Mouse (Mus musculus) midbrain, embryonic 13.5 days (tissue): Measurements from ENCODE around the gene Tbc1d1. TPM values are rescaled to one million over a fixed set of nuclear protein-coding genes. Genes with fewer than 3 reads are reported as not detected.

Experiments
- ATAC-seq: fragments of 200-750 bp; cut with Nextera tagmentation; 2 replicates; pipeline ENCODE4 v1.8.0; 2017; ENCODE audit warnings: mild to moderate bottlenecking, moderate TSS enrichment, moderate library complexity
- H3K27ac ChIP-seq: fragments of 300-500 bp; sonication (generic); 2 replicates; pipeline ENCODE4 v1.5.1; 2015; ENCODE audit warnings: inconsistent platforms, mild to moderate bottlenecking, moderate library complexity
- H3K27me3 ChIP-seq: fragments of 300-500 bp; sonication (generic); 2 replicates; pipeline ENCODE4 v1.6.1; 2015; ENCODE audit warnings: mild to moderate bottlenecking, inconsistent platforms
- H3K36me3 ChIP-seq: fragments of 300-500 bp; sonication (generic); 2 replicates; pipeline ENCODE4 v1.6.1; 2015; ENCODE audit warnings: mild to moderate bottlenecking, inconsistent platforms
- H3K4me1 ChIP-seq: fragments of 300-500 bp; sonication (generic); replicated peaks from 2 replicates; pipeline ENCODE4 v1.6.1; 2015; ENCODE audit warnings: inconsistent platforms
- H3K4me2 ChIP-seq: fragments of 300-500 bp; sonication (generic); replicated peaks from 2 replicates; pipeline ENCODE4 v1.6.1; 2015; ENCODE audit warnings: moderate library complexity, mild to moderate bottlenecking, inconsistent platforms
- H3K4me3 ChIP-seq: fragments of 300-500 bp; sonication (generic); replicated peaks from 2 replicates; pipeline ENCODE4 v1.5.1; 2015; ENCODE audit warnings: mild to moderate bottlenecking, inconsistent platforms
- H3K9ac ChIP-seq: fragments of 300-500 bp; sonication (generic); replicated peaks from 2 replicates; pipeline ENCODE4 v1.6.1; 2015; ENCODE audit warnings: mild to moderate bottlenecking, inconsistent platforms
- H3K9me3 ChIP-seq: fragments of 300-500 bp; sonication (generic); 2 replicates; pipeline ENCODE4 v1.6.1; 2016; ENCODE audit warnings: mild to moderate bottlenecking, inconsistent platforms
- WGBS: fragments of 180-500 bp; shearing (Covaris S2); methylation state at CpG from one replicate; pipeline ENCODE4 v1.1.7; 2015; 5-methylcytosine and 5-hydroxymethylcytosine counted together
- polyA plus RNA-seq: library from polyadenylated mRNA; unstranded; fragments of >200 nt; fragmentation: Nextera tagmentation; extraction: Ambion mirVana; gene quantifications from 2 replicates; pipeline ENCODE4 v1.2.1, GENCODE M21; 2015

The Tbc1d1 gene
- polyA plus RNA-seq, 1 experiment from 2014 or later: 11.7 TPM

DNA sequence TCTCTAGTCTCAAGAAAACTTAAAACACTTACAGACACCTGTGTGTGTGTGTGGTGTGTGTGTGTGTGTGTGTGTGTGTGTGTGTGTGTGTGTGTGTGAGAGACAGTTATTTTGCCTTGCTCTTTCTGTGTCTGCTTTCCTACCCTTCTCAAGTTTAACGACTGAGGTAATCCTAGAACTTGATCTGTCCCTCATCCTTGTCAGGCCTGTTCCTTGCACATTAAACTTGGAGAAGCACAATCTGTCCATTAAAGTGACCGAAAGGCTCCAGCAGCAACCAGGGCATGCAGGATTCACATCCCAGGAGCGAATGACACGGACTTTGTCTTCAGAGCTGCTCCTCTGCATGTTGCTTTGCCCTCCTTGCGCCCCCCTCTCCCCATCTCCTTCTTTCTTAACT lies 6.5 kb downstream of the Tbc1d1 start:
- Histone ChIP-seq H3K9ac (no peak overlapping the region), H3K36me3 (no peaks in the 10 kb centered on the region), H3K4me2 (no peak overlapping the region), H3K4me3 (no peak overlapping the region), H3K4me1 (peaks cover 15% of the 10 kb centered on the region), H3K9me3 (no peaks in the 10 kb centered on the region), H3K27ac (no peak overlapping the region), H3K27me3 (peaks cover 42% of the 10 kb centered on the region)
- no peak for ATAC-seq
- 91% methylated on average over 5 of the region's 5 CpGs for WGBS

DNA sequence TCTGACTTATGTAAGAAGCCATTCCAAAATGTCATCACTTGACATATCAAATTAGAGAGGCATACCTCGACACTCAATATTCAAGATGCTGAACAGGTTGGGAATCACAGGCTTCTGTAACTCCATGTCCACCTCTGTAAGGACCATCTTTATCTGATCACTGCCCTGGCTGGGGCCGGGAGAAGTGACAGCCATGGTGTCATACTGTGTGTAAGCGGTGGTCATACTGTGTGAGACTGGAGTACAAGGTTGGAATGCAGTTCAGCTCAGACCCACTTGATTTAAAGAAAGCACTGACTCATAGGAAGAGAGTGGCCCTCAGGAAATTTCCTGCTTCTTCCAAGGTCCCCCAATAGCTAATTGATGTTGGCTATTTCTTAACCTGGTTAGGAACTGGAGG lies 8.3 kb downstream of the Tbc1d1 start:
- Histone ChIP-seq H3K27ac (no peak overlapping the region), H3K27me3 (peaks cover 29% of the 10 kb centered on the region), H3K4me3 (no peak overlapping the region), H3K9ac (no peak overlapping the region), H3K4me2 (no peak overlapping the region), H3K9me3 (no peaks in the 10 kb centered on the region), H3K36me3 (no peaks in the 10 kb centered on the region), H3K4me1 (peaks cover 15% of the 10 kb centered on the region)
- 93% methylated on average over 3 of the region's 3 CpGs for WGBS
- ATAC-seq: no peak

DNA sequence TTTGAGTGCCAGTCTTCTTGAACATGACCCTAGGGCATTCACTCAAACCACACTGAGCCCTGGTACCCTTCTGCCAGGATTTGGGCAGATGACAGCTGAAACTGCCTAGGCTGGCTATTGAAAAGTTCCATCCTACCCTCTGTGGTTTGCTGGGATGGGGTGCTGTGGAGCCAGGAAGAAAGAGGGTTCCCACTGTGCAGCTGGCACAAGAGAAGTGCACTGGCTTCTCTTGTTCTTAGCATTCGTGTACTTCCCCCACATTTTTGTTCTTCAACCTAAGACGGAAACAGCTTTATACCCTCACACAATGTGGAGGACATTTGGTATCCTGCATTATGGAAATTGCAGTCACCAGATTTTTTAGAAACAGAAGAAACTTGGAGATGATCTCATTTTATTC lies 9.7 kb downstream of the Tbc1d1 start:
- peaks cover 20% of the 10 kb centered on the region for H3K27me3 ChIP-seq
- WGBS: 62% methylated on average over 2 of the region's 2 CpGs
- ATAC-seq: no peak
- no peak overlapping the region for H3K9ac ChIP-seq
- H3K4me2 ChIP-seq: no peak overlapping the region
- peaks cover 6% of the 10 kb centered on the region for H3K4me1 ChIP-seq
- H3K9me3 ChIP-seq: no peaks in the 10 kb centered on the region
- no peak overlapping the region for H3K4me3 ChIP-seq
- H3K27ac ChIP-seq: no peak overlapping the region
- no peaks in the 10 kb centered on the region for H3K36me3 ChIP-seq

DNA sequence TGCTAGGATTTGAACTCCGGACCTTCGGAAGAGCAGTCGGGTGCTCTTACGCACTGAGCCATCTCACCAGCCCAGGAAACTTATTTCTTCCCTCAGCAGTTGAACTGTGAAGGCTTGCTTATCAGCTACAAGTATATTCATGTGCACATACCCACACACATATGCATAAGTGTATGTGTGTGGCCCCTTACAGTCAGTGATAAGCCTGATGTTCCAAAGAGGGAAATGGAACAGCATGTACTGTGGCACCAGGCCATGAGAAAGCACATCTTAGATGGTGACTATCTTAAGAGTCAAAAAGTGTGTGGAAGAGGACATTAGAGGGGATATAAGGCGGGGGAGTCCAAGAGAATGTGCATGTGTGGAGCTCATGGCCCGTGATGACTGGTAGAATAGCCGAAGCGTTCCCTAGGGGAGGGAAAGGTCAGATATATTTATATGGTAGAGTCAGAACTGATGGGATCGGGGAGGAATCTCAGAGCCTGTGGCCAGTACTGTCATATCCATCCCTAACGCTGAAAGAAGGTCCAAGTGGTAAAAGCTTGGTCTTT lies 13.0 kb downstream of the Tbc1d1 start:
- Histone ChIP-seq H3K4me3 (no peak overlapping the region), H3K9ac (no peak overlapping the region), H3K4me2 (no peak overlapping the region), H3K9me3 (no peaks in the 10 kb centered on the region), H3K27ac (no peak overlapping the region), H3K36me3 (no peaks in the 10 kb centered on the region), H3K4me1 (0 out of 2 replicates have a peak, but pooled peaks cover 3% of the 10 kb centered on the region), H3K27me3 (no peaks in the 10 kb centered on the region)
- ATAC-seq: no peak
- WGBS: 94% methylated on average over 10 of the region's 10 CpGs

DNA sequence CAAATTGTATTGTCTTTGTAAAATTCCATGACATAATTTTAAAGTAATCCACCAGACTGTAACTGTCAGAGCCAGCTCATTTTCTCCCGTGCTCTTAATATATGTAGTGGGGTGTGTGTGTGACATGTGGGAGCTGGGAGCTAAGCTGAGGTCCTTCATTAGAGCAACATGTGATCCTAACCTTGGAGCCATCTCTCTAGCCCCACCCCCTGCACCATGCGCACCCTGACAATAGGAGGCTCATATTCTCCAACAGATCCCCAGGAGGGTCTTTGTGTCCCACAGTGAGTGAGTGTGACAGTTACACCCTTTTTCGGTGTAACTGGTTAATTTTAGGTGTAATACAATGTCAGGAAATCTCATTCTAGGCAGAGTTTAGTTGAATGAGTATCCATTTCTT lies 16.8 kb downstream of the Tbc1d1 start:
- WGBS: 81% methylated on average over 3 of the region's 3 CpGs
- ATAC-seq: no peak
- H3K27me3 ChIP-seq: no peaks in the 10 kb centered on the region

DNA sequence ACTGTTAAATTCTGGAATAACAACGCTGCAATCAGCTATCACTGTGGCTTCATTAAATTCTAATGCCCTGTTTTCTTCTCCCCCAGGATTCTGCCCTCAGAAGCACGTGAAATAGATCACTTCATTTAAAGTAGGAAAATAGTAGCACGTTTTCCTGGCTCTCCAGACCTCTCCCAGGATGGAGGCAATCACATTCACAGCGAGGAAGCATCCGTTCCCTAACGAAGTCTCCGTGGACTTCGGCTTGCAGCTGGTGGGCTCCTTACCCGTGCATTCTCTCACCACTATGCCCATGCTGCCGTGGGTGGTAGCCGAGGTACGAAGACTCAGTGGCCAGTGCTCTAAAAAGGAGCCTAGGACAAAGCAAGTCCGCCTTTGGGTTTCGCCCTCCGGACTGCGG lies 17.2 kb downstream of the Tbc1d1 start:
- no peak overlapping the region for H3K27ac ChIP-seq
- H3K4me1 ChIP-seq: 0 out of 2 replicates have a peak, but pooled peaks cover 7% of the 10 kb centered on the region
- WGBS: 69% methylated on average over 16 of the region's 16 CpGs
- H3K4me3 ChIP-seq: no peak overlapping the region
- no peaks in the 10 kb centered on the region for H3K36me3 ChIP-seq
- no peak for ATAC-seq
- no peak overlapping the region for H3K9ac ChIP-seq
- no peak overlapping the region for H3K4me2 ChIP-seq
- no peaks in the 10 kb centered on the region for H3K27me3 ChIP-seq
- H3K9me3 ChIP-seq: no peaks in the 10 kb centered on the region

More for the DNA sequence above, 16.8 kb downstream of the Tbc1d1 start:
- H3K27ac ChIP-seq: no peak overlapping the region
- no peak overlapping the region for H3K9ac ChIP-seq
- no peak overlapping the region for H3K4me2 ChIP-seq
- H3K4me3 ChIP-seq: no peak overlapping the region
- H3K4me1 ChIP-seq: 0 out of 2 replicates have a peak, but pooled peaks cover 7% of the 10 kb centered on the region
- H3K36me3 ChIP-seq: no peaks in the 10 kb centered on the region
- no peaks in the 10 kb centered on the region for H3K9me3 ChIP-seq

DNA sequence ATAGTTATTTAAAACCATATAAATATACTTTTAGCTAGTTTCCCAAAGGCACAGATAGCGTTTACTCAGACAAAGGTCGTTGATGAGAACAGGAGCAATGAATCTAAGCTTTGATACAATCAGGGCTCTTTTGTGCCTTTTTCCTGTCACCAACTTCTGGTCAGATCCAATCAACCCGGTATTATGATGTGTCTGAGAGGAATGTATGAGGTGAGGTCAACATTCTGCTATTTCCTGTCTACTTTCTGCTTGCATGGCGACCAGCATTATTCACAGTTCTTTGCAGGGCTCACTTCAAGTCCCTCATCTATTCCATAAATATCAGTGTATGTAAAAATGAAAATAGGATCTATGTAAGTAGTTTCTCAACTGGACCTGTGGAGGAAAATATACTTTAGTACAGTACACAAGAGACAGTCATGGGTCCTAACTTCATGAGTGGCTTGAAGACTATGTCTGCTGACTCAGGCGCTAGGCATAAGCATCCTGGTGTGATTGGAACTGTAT lies 18.4 kb downstream of the Tbc1d1 start:
- no peak overlapping the region for H3K9ac ChIP-seq
- no peaks in the 10 kb centered on the region for H3K9me3 ChIP-seq
- no peaks in the 10 kb centered on the region for H3K36me3 ChIP-seq
- no peak overlapping the region for H3K4me2 ChIP-seq
- no peak for ATAC-seq
- WGBS: 85% methylated on average over 5 of the region's 5 CpGs
- H3K27ac ChIP-seq: no peak overlapping the region
- H3K27me3 ChIP-seq: no peaks in the 10 kb centered on the region
- no peak overlapping the region for H3K4me3 ChIP-seq
- 0 out of 2 replicates have a peak, but pooled peaks cover 7% of the 10 kb centered on the region for H3K4me1 ChIP-seq

DNA sequence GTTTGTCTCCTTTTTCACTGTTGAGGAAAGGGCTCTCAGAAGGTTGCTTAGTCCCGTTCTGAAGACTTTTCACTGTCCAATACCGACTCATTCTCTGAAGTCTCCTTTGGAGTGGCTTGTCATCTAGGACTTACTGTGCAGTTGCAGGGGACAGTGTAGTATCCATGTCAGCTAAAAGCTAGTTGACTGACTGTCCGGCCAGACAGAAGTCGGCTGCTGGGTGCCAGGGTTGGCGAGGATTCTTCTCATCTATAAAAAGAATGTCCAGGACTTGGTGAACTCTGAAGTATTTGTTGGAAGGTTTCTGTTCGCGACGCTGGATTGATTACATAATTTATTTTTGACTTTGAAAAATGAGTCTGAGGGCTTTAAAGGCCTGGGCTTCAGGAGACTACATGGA lies 24.4 kb downstream of the Tbc1d1 start:
- H3K27ac ChIP-seq: no peak overlapping the region
- no peak overlapping the region for H3K4me2 ChIP-seq
- 92% methylated on average over 8 of the region's 8 CpGs for WGBS
- H3K4me3 ChIP-seq: no peak overlapping the region
- no peak overlapping the region for H3K9ac ChIP-seq
- no peaks in the 10 kb centered on the region for H3K27me3 ChIP-seq
- no peaks in the 10 kb centered on the region for H3K36me3 ChIP-seq
- H3K4me1 ChIP-seq: 0 out of 2 replicates have a peak, but pooled peaks cover 2% of the 10 kb centered on the region
- no peak for ATAC-seq
- H3K9me3 ChIP-seq: no peaks in the 10 kb centered on the region

DNA sequence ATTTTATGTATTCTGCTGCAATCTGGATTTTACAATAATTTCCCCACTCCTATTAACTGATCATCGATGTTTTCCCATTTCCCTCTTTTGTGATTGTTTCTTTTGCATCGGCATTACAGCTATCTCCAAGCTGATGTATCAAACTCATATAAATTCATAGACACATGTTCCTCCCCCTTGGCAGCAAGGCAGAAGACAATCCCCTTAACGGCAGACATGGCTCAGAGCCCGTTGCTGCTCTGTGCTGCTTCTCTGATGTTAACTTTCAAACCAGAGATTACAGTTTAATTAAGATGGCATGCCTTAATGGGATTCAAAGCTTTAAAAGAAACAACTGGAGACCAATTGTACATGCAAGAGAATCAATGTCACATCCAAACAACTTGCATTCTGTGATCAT lies 27.6 kb downstream of the Tbc1d1 start:
- H3K9ac ChIP-seq: no peak overlapping the region
- no peak for ATAC-seq
- H3K27me3 ChIP-seq: no peaks in the 10 kb centered on the region
- no peak overlapping the region for H3K27ac ChIP-seq
- WGBS: 44% methylated on average over 4 of the region's 4 CpGs
- H3K4me3 ChIP-seq: no peak overlapping the region
- H3K4me1 ChIP-seq: 0 out of 2 replicates have a peak, but pooled peaks cover 2% of the 10 kb centered on the region
- H3K36me3 ChIP-seq: no peaks in the 10 kb centered on the region
- no peak overlapping the region for H3K4me2 ChIP-seq
- H3K9me3 ChIP-seq: no peaks in the 10 kb centered on the region

DNA sequence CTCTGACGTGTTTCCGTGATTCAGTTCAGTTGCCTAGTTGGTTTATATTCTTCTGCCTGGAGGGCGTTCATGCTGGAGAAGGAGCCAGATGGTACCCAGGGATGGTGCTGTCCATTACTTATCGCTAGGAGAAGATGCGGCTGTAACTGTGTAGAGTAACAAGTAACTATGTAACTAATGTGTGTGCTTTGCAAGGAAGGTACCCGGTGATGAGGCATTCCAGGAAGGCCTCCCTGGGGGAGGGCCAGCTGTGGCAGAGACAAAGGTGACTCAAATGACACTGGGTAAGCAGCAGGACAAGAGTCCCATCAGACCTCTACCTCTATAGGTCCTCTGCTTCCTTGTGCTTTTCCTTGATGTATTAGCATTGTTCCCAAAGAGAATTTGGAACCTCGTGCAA lies 29.2 kb downstream of the Tbc1d1 start:
- no peak for ATAC-seq
- H3K9me3 ChIP-seq: no peaks in the 10 kb centered on the region
- H3K36me3 ChIP-seq: no peaks in the 10 kb centered on the region
- 0 out of 2 replicates have a peak, but pooled peaks cover 2% of the 10 kb centered on the region for H3K4me1 ChIP-seq
- H3K27ac ChIP-seq: no peak overlapping the region
- 68% methylated on average over 7 of the region's 7 CpGs for WGBS
- no peaks in the 10 kb centered on the region for H3K27me3 ChIP-seq
- no peak overlapping the region for H3K9ac ChIP-seq
- H3K4me3 ChIP-seq: no peak overlapping the region
- no peak overlapping the region for H3K4me2 ChIP-seq

DNA sequence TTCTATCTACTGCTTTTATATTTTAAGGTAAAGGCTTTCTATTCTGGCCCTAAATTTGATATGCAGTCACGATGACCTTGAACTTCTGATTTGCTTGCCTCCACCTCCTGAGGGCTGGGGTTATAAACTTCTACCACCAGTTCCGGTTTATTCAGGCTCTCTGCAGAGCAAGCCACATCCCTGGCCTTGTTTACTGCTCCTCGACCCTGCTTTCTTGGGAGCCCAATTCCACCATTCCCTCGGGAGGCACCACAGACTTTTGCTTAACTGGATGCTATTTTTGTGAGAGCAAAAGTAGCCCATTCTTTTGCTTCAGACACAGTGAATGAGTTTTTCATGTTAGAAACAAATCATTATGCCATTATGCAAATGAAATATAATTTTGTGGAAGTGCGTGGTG lies 30.5 kb downstream of the Tbc1d1 start:
- Histone ChIP-seq H3K9me3 (peaks cover 8% of the 10 kb centered on the region; the same call in 1 of the 2 replicates), H3K9ac (no peak overlapping the region), H3K27me3 (no peaks in the 10 kb centered on the region), H3K36me3 (no peaks in the 10 kb centered on the region), H3K4me3 (no peak overlapping the region), H3K4me2 (no peak overlapping the region), H3K4me1 (0 out of 2 replicates have a peak, but pooled peaks cover 2% of the 10 kb centered on the region), H3K27ac (no peak overlapping the region)
- no peak for ATAC-seq
- WGBS: 72% methylated on average over 5 of the region's 5 CpGs

DNA sequence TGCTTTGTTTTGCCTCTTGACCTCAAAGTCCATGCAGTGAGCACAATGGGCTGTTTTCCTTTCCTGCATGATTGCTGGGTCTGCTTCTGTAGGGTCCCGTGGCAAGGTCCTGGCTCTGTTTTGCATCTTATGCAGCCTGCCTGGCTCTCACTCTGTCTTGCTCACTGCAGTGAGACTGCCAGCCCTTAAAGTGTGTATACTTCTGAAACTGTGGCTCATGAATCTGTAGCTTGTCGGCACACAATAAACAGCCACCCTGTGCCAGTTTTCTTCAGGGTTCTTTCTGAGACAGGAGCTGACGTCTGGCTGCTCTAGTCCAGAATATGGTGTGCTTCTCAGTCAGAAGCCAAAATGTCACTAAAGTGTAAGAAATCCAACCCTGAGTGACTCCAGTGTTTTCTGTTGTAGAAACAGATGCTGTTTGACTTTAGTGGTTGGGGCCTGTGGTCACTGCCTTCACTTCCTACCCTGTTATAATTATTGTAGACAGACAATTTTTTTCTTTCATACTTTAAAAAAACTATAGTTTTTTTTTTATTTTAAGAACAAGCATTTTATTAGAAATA lies 32.1 kb downstream of the Tbc1d1 start:
- H3K9me3 ChIP-seq: peaks cover 8% of the 10 kb centered on the region; the same call in 1 of the 2 replicates
- H3K4me2 ChIP-seq: no peak overlapping the region
- H3K36me3 ChIP-seq: no peaks in the 10 kb centered on the region
- ATAC-seq: no peak
- H3K27me3 ChIP-seq: no peaks in the 10 kb centered on the region
- H3K4me3 ChIP-seq: no peak overlapping the region
- WGBS: 57% methylated on average over 3 of the region's 3 CpGs
- 0 out of 2 replicates have a peak, but pooled peaks cover 2% of the 10 kb centered on the region for H3K4me1 ChIP-seq
- H3K27ac ChIP-seq: no peak overlapping the region
- H3K9ac ChIP-seq: no peak overlapping the region
